Mouse (Mus musculus): Measurements from ENCODE around the gene Gpn2.

Gene Gpn2

DNA sequence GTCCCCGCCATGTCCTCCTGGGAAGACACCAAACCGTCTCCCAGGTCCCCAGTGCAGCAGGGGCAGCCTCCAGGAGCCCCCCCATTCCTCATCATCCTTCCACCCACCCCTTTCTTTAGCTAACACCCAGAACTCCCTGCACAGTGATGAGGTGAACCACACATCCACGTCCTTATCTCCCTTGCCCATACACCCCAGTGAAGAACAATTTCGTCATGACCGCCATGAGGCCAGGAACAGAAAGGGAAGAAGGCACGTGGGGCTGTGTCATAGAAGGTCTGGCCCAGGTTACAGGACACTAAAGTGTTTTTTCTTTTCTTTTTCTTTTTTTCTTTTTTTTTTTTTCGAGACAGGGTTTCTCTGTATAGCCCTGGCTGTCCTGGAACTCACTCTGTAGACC is 40.7 kb downstream of the Gpn2 start:
- DNase-seq (ENCODE audit: low read depth, low spot score), result no peak

DNA sequence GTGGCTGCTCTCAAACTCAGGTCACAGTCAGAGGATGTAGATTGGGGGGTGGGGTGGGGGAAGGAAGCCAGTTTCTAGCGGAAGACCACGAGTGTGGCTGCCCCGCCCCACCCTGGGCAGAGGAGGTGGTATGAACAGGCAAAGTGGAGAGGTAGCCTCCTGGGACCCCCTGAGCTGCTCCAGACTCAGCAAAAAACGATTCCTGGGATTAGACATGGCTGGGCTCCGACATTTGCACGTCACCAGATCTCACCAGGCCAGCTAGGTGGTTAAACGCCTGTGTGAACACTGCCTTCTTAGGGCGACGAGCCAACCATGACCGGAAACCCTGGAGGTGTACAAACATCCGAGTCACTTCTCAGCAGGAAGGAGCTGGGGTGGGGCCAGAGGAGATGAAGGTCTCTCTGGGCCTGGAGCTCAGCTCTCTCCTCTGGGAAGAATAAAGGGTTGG is 41.5 kb downstream of the Gpn2 start:
- no peak for DNase-seq (ENCODE audit: low read depth, low spot score)

DNA sequence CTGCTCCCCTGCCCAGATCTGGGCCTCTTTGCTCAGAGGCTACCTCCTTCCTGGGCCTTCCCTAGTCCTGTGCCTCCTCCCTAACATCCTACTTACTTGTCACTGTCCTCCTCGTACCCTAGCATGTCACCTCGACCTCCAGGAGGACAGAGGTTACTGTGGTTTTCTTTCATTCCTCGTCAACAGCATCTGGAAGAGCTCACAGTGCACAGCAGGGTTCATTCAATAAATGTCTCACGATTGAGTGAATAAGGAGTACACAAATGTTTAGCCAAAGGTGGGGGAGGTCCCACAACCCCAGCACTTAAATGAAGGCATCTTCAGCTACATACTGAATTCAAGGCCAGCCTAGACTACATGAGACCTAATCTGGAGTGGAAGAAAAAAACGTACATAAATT is 42.1 kb downstream of the Gpn2 start:
- no peak for DNase-seq (ENCODE audit: low read depth, low spot score)

DNA sequence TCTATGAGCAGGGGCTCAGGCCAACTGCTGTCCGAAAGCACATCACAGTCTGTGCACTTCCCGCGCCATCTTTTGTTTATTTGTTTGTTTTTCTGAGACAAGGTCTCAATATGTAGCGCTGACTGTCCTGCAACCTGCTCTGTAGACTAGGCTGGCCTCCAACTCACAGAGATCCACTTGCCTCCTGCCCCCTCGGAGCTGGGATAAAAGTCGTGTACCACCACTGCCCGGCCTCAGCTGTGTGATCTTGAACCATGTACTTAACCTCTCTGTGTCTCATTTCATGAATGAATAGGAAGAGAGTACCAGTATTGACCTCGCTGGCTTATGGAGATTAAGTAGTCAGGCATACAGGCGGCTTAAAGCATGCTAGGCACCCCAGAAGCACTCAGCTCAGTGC is 42.5 kb downstream of the Gpn2 start:
- no peak for DNase-seq (ENCODE audit: low read depth, low spot score)

DNA sequence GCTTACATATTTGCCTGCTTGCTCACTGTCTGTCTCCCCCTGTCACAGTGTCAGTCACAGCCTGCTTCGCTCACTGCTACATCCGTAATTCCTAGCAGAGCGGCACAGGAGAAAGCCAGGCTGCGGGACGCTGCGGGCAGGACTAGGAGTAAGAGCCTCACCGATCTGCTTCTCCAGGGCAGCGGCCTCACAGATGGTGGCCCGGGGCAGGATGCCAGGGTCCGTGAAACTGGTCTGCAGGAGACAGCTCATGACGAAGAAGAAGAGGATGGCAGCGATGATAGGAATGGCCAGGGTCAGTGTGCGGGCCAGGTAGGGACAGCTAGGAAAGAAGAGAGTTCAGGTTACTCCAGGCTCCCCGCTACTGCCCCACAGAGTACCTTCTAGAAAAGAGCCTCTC is 42.9 kb downstream of the Gpn2 start:
- no peak for DNase-seq (ENCODE audit: low read depth, low spot score)

DNA sequence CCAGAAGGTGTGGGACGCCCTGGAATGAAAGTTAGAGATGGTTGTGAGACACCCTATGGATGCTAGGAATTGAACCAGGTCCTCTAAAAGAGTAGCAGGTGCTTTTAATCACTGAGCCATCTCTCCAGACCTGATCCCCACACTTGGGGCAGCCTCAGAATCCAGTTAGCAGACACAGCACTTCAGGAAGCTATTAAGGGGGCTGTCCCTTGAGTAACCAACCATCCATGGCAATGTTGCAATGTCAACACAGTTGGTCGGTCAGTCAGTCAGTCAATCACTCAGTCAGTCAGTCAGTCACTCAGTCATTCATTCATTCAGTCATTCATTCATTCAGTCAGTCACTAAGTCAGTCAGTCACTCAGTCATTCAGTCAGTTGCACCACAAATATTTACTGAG is 44.4 kb downstream of the Gpn2 start:
- DNase-seq (ENCODE audit: low read depth, low spot score), result no peak

DNA sequence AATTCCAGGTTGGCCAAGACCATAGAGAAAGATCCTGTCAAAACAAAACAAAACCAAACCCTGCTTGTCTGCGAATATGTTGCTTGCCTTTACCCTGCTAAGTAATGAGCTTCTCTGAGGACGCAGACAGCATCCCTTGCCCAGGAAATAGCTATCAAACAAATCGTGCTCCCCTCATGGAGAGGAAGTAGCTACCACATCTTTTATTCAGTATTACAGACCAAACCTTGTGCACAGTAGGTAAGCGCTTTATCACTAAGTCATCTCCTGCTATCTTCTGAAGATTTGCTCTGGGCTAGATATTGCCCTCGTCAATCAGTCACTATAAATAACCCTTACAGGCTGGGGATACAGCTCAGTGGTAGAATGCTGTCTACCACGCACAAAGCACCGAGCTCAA is 45.0 kb downstream of the Gpn2 start:
- no peak for DNase-seq (ENCODE audit: low read depth, low spot score)

DNA sequence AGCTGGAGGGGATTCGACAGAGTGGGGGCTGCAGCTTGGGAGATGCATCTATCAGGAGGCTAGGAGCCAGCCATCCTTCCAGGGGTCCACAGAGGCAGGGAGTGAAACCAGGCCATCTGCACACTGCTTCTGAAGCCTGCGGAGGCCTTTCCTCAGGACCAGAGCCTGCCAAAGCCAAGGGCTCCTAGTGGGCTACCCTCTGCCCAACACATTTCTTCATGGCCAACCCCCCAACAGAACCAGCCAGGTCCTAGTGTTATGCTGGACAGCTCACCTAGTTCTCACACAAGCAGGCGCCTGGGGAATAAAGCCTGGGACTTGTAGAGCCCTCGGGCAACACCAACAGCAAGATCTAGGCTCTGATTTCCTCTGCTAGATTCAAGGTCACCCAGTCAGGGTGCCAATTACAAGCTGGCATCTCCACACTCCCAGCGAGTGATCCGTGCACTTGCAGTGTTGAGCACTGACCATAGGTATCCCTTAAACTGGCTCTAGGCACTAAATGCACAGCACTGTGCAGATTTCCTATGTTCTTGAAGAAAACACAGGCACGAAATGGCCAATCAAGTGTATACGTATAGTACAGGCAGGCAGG is 46.3 kb downstream of the Gpn2 start:
- DNase-seq (ENCODE audit: low read depth, low spot score), result no peak

DNA sequence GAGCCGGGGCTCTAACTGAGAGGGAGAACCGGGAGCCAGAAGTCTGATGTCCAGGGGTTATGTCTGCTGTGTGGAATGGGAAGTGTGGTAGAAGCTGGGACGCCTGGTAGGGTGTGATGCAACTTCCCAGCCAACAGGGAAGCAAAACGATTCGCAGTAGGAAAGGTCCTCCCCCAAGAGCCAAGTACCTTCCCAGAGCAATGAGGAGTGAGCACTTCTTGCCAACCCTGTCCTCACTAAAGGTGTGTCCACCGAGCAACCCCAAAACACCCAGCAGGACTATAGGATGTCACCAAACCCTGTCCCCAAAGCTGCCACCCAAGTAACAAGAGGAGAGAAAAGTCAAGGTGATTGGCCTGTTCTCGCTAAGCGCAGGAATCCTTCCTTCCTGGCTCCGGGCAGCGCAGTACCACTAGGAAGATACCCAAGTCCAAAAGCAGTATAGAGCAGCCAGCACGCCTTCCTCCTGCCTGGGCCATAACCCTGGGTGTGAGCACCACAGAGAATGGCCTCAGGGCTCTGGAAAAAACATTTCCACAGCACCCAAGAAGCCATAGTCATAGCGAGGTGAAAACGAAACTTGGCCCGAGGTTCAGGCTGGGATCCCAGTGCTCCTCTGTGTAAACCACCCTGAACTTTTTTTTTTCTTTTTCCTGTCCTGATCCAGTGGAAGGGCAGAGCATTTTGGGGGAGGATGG is 47.1 kb downstream of the Gpn2 start:
- DNase-seq (ENCODE audit: low read depth, low spot score), result no peak

DNA sequence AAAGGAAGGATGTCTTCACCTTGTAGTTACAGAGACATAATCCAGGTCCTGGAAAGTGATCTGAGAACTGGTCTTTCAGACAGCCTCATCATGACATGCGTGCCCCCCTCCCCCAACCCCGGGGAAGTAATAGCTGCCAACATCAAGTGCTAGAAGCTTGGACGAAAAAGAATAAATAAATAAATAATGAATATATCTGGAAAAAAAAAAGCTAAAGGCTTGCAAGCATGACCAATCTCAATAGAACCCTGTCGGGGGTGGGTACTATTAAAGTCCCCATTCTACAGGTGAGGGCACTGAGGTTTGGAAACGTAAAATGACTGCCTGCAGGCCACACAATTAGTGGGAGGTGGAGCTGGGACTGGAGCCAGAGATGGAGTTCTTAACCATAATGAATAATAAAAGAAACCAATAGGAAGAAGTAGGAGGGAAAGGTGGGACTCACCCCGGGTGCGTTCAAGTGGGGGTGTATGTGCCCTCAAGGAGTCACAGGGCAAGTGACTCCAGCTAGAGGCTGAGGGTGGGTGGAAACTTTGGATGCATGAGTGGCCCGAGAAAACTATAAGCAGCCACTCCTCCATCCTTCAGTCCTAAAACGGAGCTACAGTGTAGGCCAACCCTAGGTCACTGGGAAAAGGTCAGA is 47.7 kb downstream of the Gpn2 start:
- no peak for DNase-seq (ENCODE audit: low read depth, low spot score)

DNA sequence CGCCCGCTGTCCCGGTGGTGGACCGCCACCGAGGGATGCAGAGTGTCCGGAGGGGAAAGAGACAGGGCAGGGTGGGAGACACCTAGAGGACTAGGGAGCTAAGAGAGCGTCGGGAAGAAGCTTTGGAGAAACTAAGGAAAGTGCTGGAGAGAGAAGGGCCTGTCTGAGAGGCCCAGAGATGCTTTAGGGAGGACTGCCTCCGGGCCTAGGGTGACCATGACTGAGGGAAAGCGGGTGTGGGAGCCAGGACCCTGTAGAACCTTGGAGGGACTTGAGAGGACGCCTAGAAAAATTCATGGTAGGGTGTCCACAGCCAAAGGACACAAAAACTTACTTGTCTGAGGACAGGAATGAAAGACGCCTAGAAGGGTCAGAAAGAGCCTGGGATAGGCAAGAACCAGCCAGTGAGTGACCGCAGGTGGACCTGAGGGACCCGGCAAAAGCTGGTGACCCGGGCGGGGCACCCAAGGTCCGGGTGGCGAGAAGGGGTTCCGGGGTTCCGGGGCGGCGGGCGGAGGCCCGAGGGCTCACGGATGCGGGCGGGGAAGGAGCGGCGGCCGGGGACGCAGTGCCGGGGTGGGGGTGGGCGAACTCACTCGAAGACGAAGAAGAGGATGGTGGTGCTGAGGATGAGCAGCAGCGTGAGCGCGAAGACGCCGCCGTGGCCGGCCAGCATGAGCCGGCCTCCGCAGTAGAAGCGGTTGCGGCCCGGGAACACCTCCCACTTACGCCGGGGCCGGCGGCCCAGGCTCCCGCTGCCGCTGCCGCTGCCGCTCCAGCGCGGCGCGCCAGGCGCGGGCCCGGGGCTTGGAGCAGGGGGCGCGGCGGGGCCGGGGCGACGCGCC is 48.5 kb downstream of the Gpn2 start:
- DNase-seq (ENCODE audit: low read depth, low spot score), result no peak

DNA sequence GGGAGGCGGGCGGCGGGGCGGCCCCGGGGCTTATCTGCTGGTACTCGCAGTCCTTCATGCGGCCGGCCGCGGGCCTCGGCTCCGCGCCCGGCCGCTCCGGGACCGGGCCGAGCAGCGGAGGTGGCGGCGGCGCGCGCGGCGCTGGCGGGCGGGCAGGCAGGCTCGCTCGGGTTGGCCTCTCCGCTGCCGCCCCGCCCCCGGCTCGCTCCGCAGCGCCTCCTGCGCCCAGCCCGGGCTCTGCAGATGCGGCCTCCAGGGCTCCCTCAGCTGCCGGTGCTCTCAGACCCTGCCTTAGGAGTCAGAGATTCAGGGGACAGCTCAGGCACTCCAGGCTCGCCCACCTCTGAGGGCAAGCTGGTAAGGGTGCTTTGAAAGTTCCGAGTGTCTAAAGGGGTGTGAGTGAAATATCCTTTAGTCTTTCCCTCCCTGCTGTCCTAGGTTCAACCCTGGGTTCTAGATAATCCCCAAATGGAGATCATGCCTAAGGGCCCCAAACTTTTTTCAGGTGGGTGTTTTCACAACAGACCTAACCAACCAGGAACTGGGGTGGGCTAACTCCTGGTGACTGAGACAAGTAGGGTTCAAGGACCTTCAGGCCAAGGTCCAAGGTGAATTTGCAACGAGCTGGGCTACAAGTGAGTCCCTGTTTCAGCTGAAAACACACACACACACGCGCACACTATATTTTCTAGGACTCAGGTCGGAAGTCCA is 49.3 kb downstream of the Gpn2 start:
- DNase-seq (ENCODE audit: low read depth, low spot score), result no peak

DNA sequence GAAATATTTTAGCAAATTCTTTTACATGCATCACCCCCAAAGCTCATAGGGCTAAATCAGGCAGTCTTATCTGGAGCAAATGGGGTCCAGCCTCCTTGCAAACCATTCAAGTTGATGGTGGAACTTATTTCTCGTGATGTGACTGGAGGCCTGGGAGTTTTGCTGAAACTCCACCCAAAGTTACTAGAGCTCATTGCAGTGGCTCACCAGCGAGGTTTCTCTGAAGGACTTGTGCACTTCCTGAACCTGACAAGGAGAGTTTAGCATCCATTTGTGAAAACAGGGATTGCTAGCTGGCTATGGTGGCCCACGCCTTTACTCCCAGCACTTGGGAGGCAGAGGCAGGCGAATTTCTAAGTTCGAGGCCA is 49.9 kb downstream of the Gpn2 start:
- DNase-seq (ENCODE audit: low read depth, low spot score), result no peak
